Mouse (Mus musculus): Measurements from ENCODE around the gene Baz1b. TPM values are rescaled to one million over a fixed set of nuclear protein-coding genes. Genes with fewer than 3 reads are reported as not detected.
A peak's percentile ranks its signal among the peaks of the same experiment; 100 is the strongest.

The Baz1b gene
- polyA plus RNA-seq, 1 experiment from 2014 or later, result 77.6 TPM

GRCm38 (mm10) chr5:135247337-135247736, 60.3 kb downstream of the Baz1b start:
- H3K4me3 ChIP-seq (ENCODE audit: low read depth, low read length), result no peak overlapping the region

GRCm38 (mm10) chr5:135248956-135249676, 62.1 kb downstream of the Baz1b start:
- Histone ChIP-seq H3K4me3 (ENCODE audit: low read depth, low read length) (peak overlapping the region; percentile 62), H3K27ac (ENCODE audit: low read depth, low read length) (no peak overlapping the region), H3K27me3 (ENCODE audit: control insufficient read depth, insufficient read depth, low read length) (0 out of 2 replicates have a peak, but pooled peaks cover 7% of the 10 kb centered on the region), H3K36me3 (ENCODE audit: control insufficient read depth, insufficient read depth, low read length) (peaks cover 12% of the 10 kb centered on the region), H3K9me3 (ENCODE audit: control insufficient read depth, low read length) (no peaks in the 10 kb centered on the region), H3K9ac (ENCODE audit: low read depth, low read length) (peak overlapping the region; percentile 15; the same call in 1 of the 2 replicates), H3K4me1 (replicated peaks; ENCODE audit: control insufficient read depth, insufficient read depth, low read length) (peaks cover 13% of the 10 kb centered on the region), H3K4me2 (replicated peaks; ENCODE audit: low read depth, low read length) (peak overlapping the region; percentile 97)
- no peak for DNase-seq (ENCODE audit: low spot score)
- ATAC-seq (ENCODE audit: low FRiP score), result no peak
- 78% methylated on average over 16 of the region's 16 CpGs for WGBS

More at GRCm38 (mm10) chr5:135247337-135247736, 60.3 kb downstream of the Baz1b start:
- Histone ChIP-seq H3K4me1 (replicated peaks; ENCODE audit: control insufficient read depth, insufficient read depth, low read length) (peaks cover 8% of the 10 kb centered on the region), H3K4me2 (replicated peaks; ENCODE audit: low read depth, low read length) (no peak overlapping the region), H3K9me3 (ENCODE audit: control insufficient read depth, low read length) (no peaks in the 10 kb centered on the region), H3K36me3 (ENCODE audit: control insufficient read depth, insufficient read depth, low read length) (peaks cover 22% of the 10 kb centered on the region), H3K27ac (ENCODE audit: low read depth, low read length) (no peak overlapping the region), H3K27me3 (ENCODE audit: control insufficient read depth, insufficient read depth, low read length) (0 out of 2 replicates have a peak, but pooled peaks cover 7% of the 10 kb centered on the region), H3K9ac (ENCODE audit: low read depth, low read length) (no peak overlapping the region)
- WGBS, result 76% methylated on average over 9 of the region's 9 CpGs
- ATAC-seq (ENCODE audit: low FRiP score) (no peak), DNase-seq (ENCODE audit: low spot score) (no peak)

GRCm38 (mm10) chr5:135250186-135251078, 63.4 kb downstream of the Baz1b start:
- no peaks in the 10 kb centered on the region for H3K9me3 ChIP-seq (ENCODE audit: control insufficient read depth, low read length)
- H3K36me3 ChIP-seq (ENCODE audit: control insufficient read depth, insufficient read depth, low read length), result peaks cover 5% of the 10 kb centered on the region; the same call in 1 of the 2 replicates
- no peak overlapping the region for H3K27ac ChIP-seq (ENCODE audit: low read depth, low read length)
- ATAC-seq (ENCODE audit: low FRiP score), result peak; percentile 38
- 2% methylated on average over 91 of the region's 92 CpGs for WGBS
- peak overlapping the region; percentile 97 for H3K4me2 ChIP-seq (replicated peaks; ENCODE audit: low read depth, low read length)
- peak overlapping the region; percentile 62 for H3K4me3 ChIP-seq (ENCODE audit: low read depth, low read length)
- peaks cover 15% of the 10 kb centered on the region for H3K4me1 ChIP-seq (replicated peaks; ENCODE audit: control insufficient read depth, insufficient read depth, low read length)
- DNase-seq (ENCODE audit: low spot score), result peak; percentile 39
- H3K27me3 ChIP-seq (ENCODE audit: control insufficient read depth, insufficient read depth, low read length), result 0 out of 2 replicates have a peak, but pooled peaks cover 7% of the 10 kb centered on the region
- peak overlapping the region; percentile 67 for H3K9ac ChIP-seq (ENCODE audit: low read depth, low read length)

GRCm38 (mm10) chr5:135251079-135251454, 64.0 kb downstream of the Baz1b start, which contains the start of gene Fzd9:
Fzd9 (minus strand) TSS chr5:135251230.
- H3K9me3 ChIP-seq (ENCODE audit: control insufficient read depth, low read length), result no peaks in the 10 kb centered on the region
- H3K27ac ChIP-seq (ENCODE audit: low read depth, low read length), result no peak within 1 kb of the TSS
- peak within 1 kb of the TSS; percentile 67 for H3K9ac ChIP-seq (ENCODE audit: low read depth, low read length)
- H3K4me1 ChIP-seq (replicated peaks; ENCODE audit: control insufficient read depth, insufficient read depth, low read length), result peaks cover 15% of the 10 kb centered on the region
- H3K4me2 ChIP-seq (replicated peaks; ENCODE audit: low read depth, low read length), result peak within 1 kb of the TSS; percentile 97
- peak; percentile 98 for DNase-seq (ENCODE audit: low spot score)
- 0 out of 2 replicates have a peak, but pooled peaks cover 7% of the 10 kb centered on the region for H3K27me3 ChIP-seq (ENCODE audit: control insufficient read depth, insufficient read depth, low read length)
- H3K36me3 ChIP-seq (ENCODE audit: control insufficient read depth, insufficient read depth, low read length), result peaks cover 2% of the 10 kb centered on the region; the same call in 1 of the 2 replicates
- H3K4me3 ChIP-seq (ENCODE audit: low read depth, low read length), result peak within 1 kb of the TSS; percentile 62
- ATAC-seq (ENCODE audit: low FRiP score), result peak; percentile 67
- WGBS, result under 1% methylated on average over 40 of the region's 51 CpGs

GRCm38 (mm10) chr5:135253741-135254401, 66.8 kb downstream of the Baz1b start:
- Histone ChIP-seq H3K4me1 (replicated peaks; ENCODE audit: control insufficient read depth, insufficient read depth, low read length) (peaks cover 16% of the 10 kb centered on the region), H3K4me3 (ENCODE audit: low read depth, low read length) (no peak overlapping the region), H3K36me3 (ENCODE audit: control insufficient read depth, insufficient read depth, low read length) (no peaks in the 10 kb centered on the region), H3K4me2 (replicated peaks; ENCODE audit: low read depth, low read length) (peak overlapping the region; percentile 14; the same call in 1 of the 2 replicates), H3K27me3 (ENCODE audit: control insufficient read depth, insufficient read depth, low read length) (0 out of 2 replicates have a peak, but pooled peaks cover 7% of the 10 kb centered on the region), H3K27ac (ENCODE audit: low read depth, low read length) (peak overlapping the region; percentile 93), H3K9me3 (ENCODE audit: control insufficient read depth, low read length) (0 out of 2 replicates have a peak, but pooled peaks cover 2% of the 10 kb centered on the region), H3K9ac (ENCODE audit: low read depth, low read length) (peak overlapping the region; percentile 20; the same call in 1 of the 2 replicates)
- WGBS, result 10% methylated on average over 11 of the region's 12 CpGs
- ATAC-seq (ENCODE audit: low FRiP score) (peak; percentile 88), DNase-seq (ENCODE audit: low spot score) (peak; percentile 90)

- Histone ChIP-seq H3K4me2 (replicated peaks; ENCODE audit: low read depth, low read length) (no peak overlapping the region), H3K27me3 (ENCODE audit: control insufficient read depth, insufficient read depth, low read length) (no peaks in the 10 kb centered on the region), H3K4me3 (ENCODE audit: low read depth, low read length) (no peak overlapping the region), H3K36me3 (ENCODE audit: control insufficient read depth, insufficient read depth, low read length) (no peaks in the 10 kb centered on the region), H3K9ac (ENCODE audit: low read depth, low read length) (no peak overlapping the region), H3K4me1 (replicated peaks; ENCODE audit: control insufficient read depth, insufficient read depth, low read length) (peaks cover 13% of the 10 kb centered on the region), H3K27ac (ENCODE audit: low read depth, low read length) (no peak overlapping the region), H3K9me3 (ENCODE audit: control insufficient read depth, low read length) (0 out of 2 replicates have a peak, but pooled peaks cover 2% of the 10 kb centered on the region)
- 90% methylated on average over 3 of the region's 3 CpGs for WGBS
- no peak for DNase-seq (ENCODE audit: low spot score)
- no peak for ATAC-seq (ENCODE audit: low FRiP score)
These were observed 69.1 kb downstream of the Baz1b start for GRCm38 (mm10) chr5:135256166-135256565.

- Histone ChIP-seq H3K9me3 (ENCODE audit: control insufficient read depth, low read length) (0 out of 2 replicates have a peak, but pooled peaks cover 2% of the 10 kb centered on the region), H3K9ac (ENCODE audit: low read depth, low read length) (no peak overlapping the region), H3K27ac (ENCODE audit: low read depth, low read length) (no peak overlapping the region), H3K27me3 (ENCODE audit: control insufficient read depth, insufficient read depth, low read length) (no peaks in the 10 kb centered on the region), H3K4me2 (replicated peaks; ENCODE audit: low read depth, low read length) (no peak overlapping the region), H3K36me3 (ENCODE audit: control insufficient read depth, insufficient read depth, low read length) (no peaks in the 10 kb centered on the region), H3K4me3 (ENCODE audit: low read depth, low read length) (no peak overlapping the region), H3K4me1 (replicated peaks; ENCODE audit: control insufficient read depth, insufficient read depth, low read length) (peaks cover 13% of the 10 kb centered on the region)
- WGBS, result 82% methylated on average over 12 of the region's 12 CpGs
- DNase-seq (ENCODE audit: low spot score) (no peak), ATAC-seq (ENCODE audit: low FRiP score) (no peak)
These were observed 70.5 kb downstream of the Baz1b start for GRCm38 (mm10) chr5:135257559-135257958.

All from hindbrain, embryonic 11.5 days (tissue).